Mouse (Mus musculus) liver, embryonic 11.5 days (tissue): Measurements from ENCODE around the gene Olfr1265. TPM values are rescaled to one million over a fixed set of nuclear protein-coding genes. Genes with fewer than 3 reads are reported as not detected.

Source experiments
- ATAC-seq: fragments of 200-750 bp; cut with Nextera tagmentation; replicated peaks from 2 replicates; pipeline ENCODE4 v1.8.0; 2017; ENCODE audit warnings: moderate number of reproducible peaks, mild to moderate bottlenecking, moderate TSS enrichment, moderate library complexity; ENCODE audit not compliant: low FRiP score
- DNase-seq: peaks from one replicate; pipeline ENCODE4 v3.0.0-alpha.2; 2017; ENCODE audit warnings: low spot score
- H3K27ac ChIP-seq: fragments of 300-500 bp; sonication (generic); 2 replicates; pipeline ENCODE4 v1.5.1; 2014; ENCODE audit warnings: mild to moderate bottlenecking, low read depth, low read length, control low read depth
- H3K27me3 ChIP-seq: fragments of 300-500 bp; sonication (generic); replicated peaks from 2 replicates; pipeline ENCODE4 v1.6.1; 2014; ENCODE audit warnings: low read length, mixed read lengths; ENCODE audit not compliant: control insufficient read depth, insufficient read depth
- H3K36me3 ChIP-seq: fragments of 300-500 bp; sonication (generic); 2 replicates; pipeline ENCODE4 v1.6.1; 2014; ENCODE audit warnings: mild to moderate bottlenecking, low read length, moderate library complexity, mixed read lengths; ENCODE audit not compliant: control insufficient read depth, insufficient read depth
- H3K4me1 ChIP-seq: fragments of 300-500 bp; sonication (generic); replicated peaks from 2 replicates; pipeline ENCODE4 v1.6.1; 2014; ENCODE audit warnings: low read length, mixed read lengths; ENCODE audit not compliant: control insufficient read depth, insufficient read depth
- H3K4me2 ChIP-seq: fragments of 300-500 bp; sonication (generic); 2 replicates; pipeline ENCODE4 v1.6.1; 2014; ENCODE audit warnings: mild to moderate bottlenecking, control low read depth, moderate library complexity
- H3K4me3 ChIP-seq: fragments of 300-500 bp; sonication (generic); 2 replicates; pipeline ENCODE4 v1.5.1; 2014; ENCODE audit warnings: low read depth, low read length, control low read depth
- H3K9ac ChIP-seq: fragments of 300-500 bp; sonication (generic); 2 replicates; pipeline ENCODE4 v1.6.1; 2014; ENCODE audit warnings: low read depth, low read length, control low read depth
- H3K9me3 ChIP-seq: fragments of 300-500 bp; sonication (generic); 2 replicates; pipeline ENCODE4 v1.6.1; 2016; ENCODE audit warnings: low read length, inconsistent platforms, mixed read lengths; ENCODE audit not compliant: control insufficient read depth
- WGBS: fragments of 180-500 bp; shearing (Covaris S2); extraction: QIAGEN DNeasy Blood & Tissue Kit; methylation state at CpG from one replicate; pipeline ENCODE4 v1.1.7; 2014; 5-methylcytosine and 5-hydroxymethylcytosine counted together
- polyA plus RNA-seq: library from polyadenylated mRNA; unstranded; fragments of >200 nt; fragmentation: Nextera tagmentation; extraction: Ambion mirVana; gene quantifications from 2 replicates; pipeline ENCODE4 v1.2.1, GENCODE M21; 2014

The Olfr1265 gene
- not detected in 2 replicates for polyA plus RNA-seq

GRCm38 (mm10) chr2:90035037-90035436, at the start of gene Olfr1265:
Gene Olfr1265 (plus strand): TSS chr2:90035337.
- Histone ChIP-seq H3K27ac (no peak within 1 kb of the TSS), H3K4me3 (no peak within 1 kb of the TSS), H3K4me1 (no peaks in the 10 kb centered on the region), H3K4me2 (no peak within 1 kb of the TSS), H3K9me3 (no peaks in the 10 kb centered on the region), H3K9ac (no peak within 1 kb of the TSS), H3K36me3 (no peaks in the 10 kb centered on the region), H3K27me3 (no peaks in the 10 kb centered on the region)
- no peak for ATAC-seq
- DNase-seq, result no peak

- Histone ChIP-seq H3K4me1 (no peaks in the 10 kb centered on the region), H3K27me3 (no peaks in the 10 kb centered on the region), H3K27ac (no peak within 1 kb of the TSS), H3K9ac (no peak within 1 kb of the TSS), H3K36me3 (no peaks in the 10 kb centered on the region), H3K4me3 (no peak within 1 kb of the TSS), H3K9me3 (no peaks in the 10 kb centered on the region), H3K4me2 (no peak within 1 kb of the TSS)
- ATAC-seq (no peak), DNase-seq (no peak)
Measured at GRCm38 (mm10) chr2:89990921-89991320, 44.2 kb upstream of the Olfr1265 start, which contains the start of gene Olfr1261. Gene Olfr1261 (plus strand): TSS chr2:89991221.

- DNase-seq (no peak), ATAC-seq (no peak)
- no peaks in the 10 kb centered on the region for H3K9me3 ChIP-seq
- no peaks in the 10 kb centered on the region for H3K27me3 ChIP-seq
- no peaks in the 10 kb centered on the region for H3K4me1 ChIP-seq
- H3K9ac ChIP-seq, result no peak within 1 kb of the TSS
- H3K4me2 ChIP-seq, result no peak within 1 kb of the TSS
- no peak within 1 kb of the TSS for H3K4me3 ChIP-seq
- no peaks in the 10 kb centered on the region for H3K36me3 ChIP-seq
- H3K27ac ChIP-seq, result no peak within 1 kb of the TSS
Measured at GRCm38 (mm10) chr2:89999845-90000244, 35.3 kb upstream of the Olfr1265 start, which contains the start of gene Olfr1262. Gene Olfr1262 (plus strand): TSS chr2:90000145.

GRCm38 (mm10) chr2:90011831-90012230, 23.3 kb upstream of the Olfr1265 start, which contains the start of gene Olfr1263:
Gene Olfr1263 (plus strand): TSS chr2:90012131.
- DNase-seq (no peak), ATAC-seq (no peak)
- H3K4me3 ChIP-seq, result no peak within 1 kb of the TSS
- no peaks in the 10 kb centered on the region for H3K4me1 ChIP-seq
- H3K9me3 ChIP-seq, result no peaks in the 10 kb centered on the region
- no peak within 1 kb of the TSS for H3K4me2 ChIP-seq
- no peaks in the 10 kb centered on the region for H3K36me3 ChIP-seq
- 71% methylated on average over 2 of the region's 2 CpGs for WGBS
- H3K9ac ChIP-seq, result no peak within 1 kb of the TSS
- no peak within 1 kb of the TSS for H3K27ac ChIP-seq
- no peaks in the 10 kb centered on the region for H3K27me3 ChIP-seq

- no peaks in the 10 kb centered on the region for H3K36me3 ChIP-seq
- ATAC-seq (no peak), DNase-seq (no peak)
- H3K9ac ChIP-seq, result no peak within 1 kb of the TSS
- 78% methylated on average over 2 of the region's 2 CpGs for WGBS
- no peak within 1 kb of the TSS for H3K4me2 ChIP-seq
- H3K27me3 ChIP-seq, result no peaks in the 10 kb centered on the region
- H3K4me1 ChIP-seq, result no peaks in the 10 kb centered on the region
- H3K9me3 ChIP-seq, result no peaks in the 10 kb centered on the region
- no peak within 1 kb of the TSS for H3K4me3 ChIP-seq
- H3K27ac ChIP-seq, result no peak within 1 kb of the TSS
Measured at GRCm38 (mm10) chr2:90025477-90025876, 9.7 kb upstream of the Olfr1265 start, which contains the start of gene Olfr1264. Gene Olfr1264 (minus strand): TSS chr2:90025577.

GRCm38 (mm10) chr2:90063494-90063893, 28.4 kb downstream of the Olfr1265 start, which contains the start of gene Olfr140:
Gene Olfr140 (minus strand): TSS chr2:90063594.
- Histone ChIP-seq H3K4me3 (no peak within 1 kb of the TSS), H3K9me3 (no peaks in the 10 kb centered on the region), H3K9ac (no peak within 1 kb of the TSS), H3K4me1 (no peaks in the 10 kb centered on the region), H3K36me3 (no peaks in the 10 kb centered on the region), H3K27ac (no peak within 1 kb of the TSS), H3K4me2 (no peak within 1 kb of the TSS), H3K27me3 (no peaks in the 10 kb centered on the region)
- ATAC-seq (no peak), DNase-seq (no peak)

- H3K9me3 ChIP-seq, result no peaks in the 10 kb centered on the region
- 72% methylated on average over 2 of the region's 2 CpGs for WGBS
Measured at GRCm38 (mm10) chr2:90070065-90070464, 34.9 kb downstream of the Olfr1265 start.

More at GRCm38 (mm10) chr2:90070065-90070464, 34.9 kb downstream of the Olfr1265 start:
- no peak for ATAC-seq
- Histone ChIP-seq H3K4me2 (no peak overlapping the region), H3K27me3 (no peaks in the 10 kb centered on the region), H3K4me1 (no peaks in the 10 kb centered on the region), H3K9ac (no peak overlapping the region), H3K4me3 (no peak overlapping the region), H3K36me3 (no peaks in the 10 kb centered on the region), H3K27ac (no peak overlapping the region)
- DNase-seq, result no peak

Other genes starting within 250 kb of the Olfr1265 start
- gene Olfr1254, start 241.7 kb upstream of the Olfr1265 start, polyA plus RNA-seq, result not detected in 2 replicates
- not detected in 2 replicates for gene Olfr1255, start 223.3 kb upstream of the Olfr1265 start, polyA plus RNA-seq
- gene Olfr1256, start 193.8 kb upstream of the Olfr1265 start, polyA plus RNA-seq, result not detected in 2 replicates
- not detected in 2 replicates for gene Olfr48, start 187.1 kb upstream of the Olfr1265 start, polyA plus RNA-seq
- not detected in 2 replicates for gene Olfr1257, start 156.9 kb upstream of the Olfr1265 start, polyA plus RNA-seq
- not detected in 2 replicates for gene Olfr1258, start 108.0 kb upstream of the Olfr1265 start, polyA plus RNA-seq
- not detected in 2 replicates for gene Olfr1259, start 86.7 kb upstream of the Olfr1265 start, polyA plus RNA-seq
- not detected in 2 replicates for gene Olfr1260, start 61.0 kb upstream of the Olfr1265 start, polyA plus RNA-seq
- gene Olfr1261, start 44.1 kb upstream of the Olfr1265 start, polyA plus RNA-seq, result not detected in 2 replicates
- gene Olfr1262, start 35.2 kb upstream of the Olfr1265 start, polyA plus RNA-seq, result not detected in 2 replicates
- gene Olfr1263, start 23.2 kb upstream of the Olfr1265 start, polyA plus RNA-seq, result not detected in 2 replicates
- not detected in 2 replicates for gene Olfr1264, start 9.8 kb upstream of the Olfr1265 start, polyA plus RNA-seq
- gene Olfr140, start 28.3 kb downstream of the Olfr1265 start, polyA plus RNA-seq, result not detected in 2 replicates
- not detected in 2 replicates for gene Olfr1269, start 86.1 kb downstream of the Olfr1265 start, polyA plus RNA-seq
- not detected in 2 replicates for gene Olfr32, start 107.0 kb downstream of the Olfr1265 start, polyA plus RNA-seq
- gene Olfr1270, start 117.8 kb downstream of the Olfr1265 start, polyA plus RNA-seq, result not detected in 2 replicates
- gene Olfr1506, start 189.2 kb downstream of the Olfr1265 start, polyA plus RNA-seq, result not detected in 2 replicates
- not detected in 2 replicates for gene Olfr142, start 222.3 kb downstream of the Olfr1265 start, polyA plus RNA-seq
- gene Olfr1271, start 235.7 kb downstream of the Olfr1265 start, polyA plus RNA-seq, result not detected in 2 replicates